Mouse (Mus musculus): ENCODE measurements around the gene Lipo4.
"Not testable (repeated sequence)": the region's sequence is repeated elsewhere in the genome, so short reads cannot be mapped to it uniquely, and the experiment has no call there.

The Lipo4 gene

DNA sequence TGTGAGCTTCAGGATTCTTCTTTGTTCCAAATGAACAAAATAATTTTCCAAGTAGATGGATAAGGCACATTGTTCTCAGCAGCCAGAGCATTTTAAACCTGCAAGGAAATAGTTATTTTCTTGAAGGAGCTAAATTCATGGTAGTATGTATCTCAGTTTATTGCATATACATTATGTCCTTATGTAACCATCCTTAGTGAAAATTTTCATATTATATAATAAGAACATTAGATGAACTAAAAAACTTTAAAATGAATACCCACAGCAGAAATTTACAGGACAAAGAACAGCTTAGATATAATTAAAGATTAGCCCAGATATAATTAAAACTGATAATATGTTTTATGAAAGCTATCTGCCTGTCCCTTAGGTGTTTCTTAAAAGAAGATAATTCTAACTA, at the start of gene Lipo4:
TSS of gene Lipo4 (minus strand) at position 101 of the 400 bp plus-strand sequence.
- DNase-seq (ENCODE audit: inconsistent age in 2 of 2, low spot score in 1 of 2) = no peak

- DNase-seq (ENCODE audit: inconsistent age in 2 of 2, low spot score in 1 of 2) = not testable (repeated sequence)
Observed at GRCm38 (mm10) chr19:33456426-33456825, 61.2 kb downstream of the Lipo4 start.

GRCm38 (mm10) chr19:33453725-33454124, 63.9 kb downstream of the Lipo4 start:
- no peak for DNase-seq (ENCODE audit: inconsistent age in 2 of 2, low spot score in 1 of 2)
